Mouse (Mus musculus): ENCODE results near the gene Dedd. TPM values are rescaled to one million over a fixed set of nuclear protein-coding genes. Genes with fewer than 3 reads are reported as not detected.

The Dedd gene
- polyA plus RNA-seq, 1 experiment from 2014 or later: 48.4 TPM

DNA sequence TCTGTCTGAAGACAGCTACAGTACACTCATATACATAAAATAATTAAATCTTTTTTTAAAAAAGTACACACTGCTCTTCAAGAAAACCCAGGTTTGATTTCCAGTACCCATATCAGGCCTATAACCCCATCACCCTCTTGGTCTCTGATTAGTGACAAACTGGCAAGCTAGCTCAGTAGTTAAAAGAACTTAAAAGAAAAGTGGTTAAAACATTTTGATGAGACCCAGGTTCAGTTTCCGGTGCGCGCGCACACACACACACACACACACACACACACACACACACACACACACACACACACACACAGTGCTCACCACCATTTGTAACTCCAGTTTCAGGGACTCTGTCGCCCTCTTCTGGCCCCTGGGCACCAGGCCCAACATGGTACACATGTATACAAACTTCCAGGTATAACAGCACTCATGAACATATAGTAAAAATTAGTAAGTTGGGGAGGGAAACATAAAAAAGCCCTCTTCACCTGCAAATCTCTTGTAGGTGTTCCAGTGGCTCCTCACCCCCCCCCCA is 26.9 kb downstream of the Dedd start:
- Histone ChIP-seq H3K27me3 (ENCODE audit: insufficient read depth, poor library complexity, severe bottlenecking) (no peaks in the 10 kb centered on the region), H3K27ac (no peak overlapping the region), H3K9me3 (peaks cover 7% of the 10 kb centered on the region), H3K4me1 (replicated peaks) (peaks cover 12% of the 10 kb centered on the region), H3K36me3 (peaks cover 42% of the 10 kb centered on the region), H3K4me3 (no peak overlapping the region)
- 79% methylated on average over 5 of the region's 5 CpGs for WGBS
- DNase-seq (ENCODE audit: low spot score): no peak

DNA sequence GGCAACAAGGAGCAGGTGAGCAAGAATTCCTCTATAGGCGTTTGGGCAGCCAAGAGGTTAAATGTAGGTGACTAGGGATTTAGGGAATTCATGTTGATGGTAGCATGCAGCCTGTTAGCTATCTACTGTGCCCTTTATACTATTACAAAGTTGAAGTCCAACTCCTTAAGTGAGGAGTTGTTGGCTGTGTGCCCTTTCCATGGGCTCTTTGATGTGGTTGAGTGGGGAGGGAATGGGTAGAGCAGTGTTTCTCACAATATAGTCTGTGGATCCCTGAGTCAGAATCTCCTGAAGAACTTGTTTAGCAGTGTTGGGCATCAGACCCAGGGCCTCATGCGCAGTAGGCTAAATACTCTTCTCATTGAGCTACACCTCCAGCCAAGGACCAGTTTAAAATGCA is 27.9 kb downstream of the Dedd start:
- Histone ChIP-seq H3K27me3 (ENCODE audit: insufficient read depth, poor library complexity, severe bottlenecking) (no peaks in the 10 kb centered on the region), H3K36me3 (peaks cover 42% of the 10 kb centered on the region), H3K4me3 (no peak overlapping the region), H3K4me1 (replicated peaks) (peaks cover 18% of the 10 kb centered on the region), H3K27ac (no peak overlapping the region), H3K9me3 (peaks cover 7% of the 10 kb centered on the region)
- no peak for DNase-seq (ENCODE audit: low spot score)
- WGBS: 86% methylated on average over 2 of the region's 2 CpGs

DNA sequence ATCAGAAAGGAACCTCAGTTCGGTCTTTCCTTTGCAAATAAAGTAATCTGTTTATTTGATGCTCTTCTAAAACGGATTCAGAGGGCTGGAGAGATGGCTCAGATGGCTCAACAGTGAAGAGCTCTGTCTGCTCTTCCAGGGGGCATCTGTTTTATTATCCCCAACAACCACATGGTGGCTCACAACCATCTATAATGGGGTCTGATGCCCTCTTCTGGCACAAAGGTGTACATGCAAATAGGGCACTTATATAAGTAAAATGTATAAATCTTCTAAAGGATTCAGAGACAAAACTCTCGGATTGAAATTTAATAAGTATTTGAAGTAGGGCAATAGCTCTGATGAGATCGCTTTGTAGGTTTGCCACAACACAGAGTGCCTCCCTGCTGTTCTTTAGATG is 29.5 kb downstream of the Dedd start:
- Histone ChIP-seq H3K27me3 (ENCODE audit: insufficient read depth, poor library complexity, severe bottlenecking) (no peaks in the 10 kb centered on the region), H3K4me1 (replicated peaks) (peaks cover 18% of the 10 kb centered on the region), H3K4me3 (no peak overlapping the region), H3K9me3 (peaks cover 7% of the 10 kb centered on the region), H3K27ac (no peak overlapping the region), H3K36me3 (peaks cover 42% of the 10 kb centered on the region)
- 81% methylated on average over 4 of the region's 4 CpGs for WGBS
- no peak for DNase-seq (ENCODE audit: low spot score)

DNA sequence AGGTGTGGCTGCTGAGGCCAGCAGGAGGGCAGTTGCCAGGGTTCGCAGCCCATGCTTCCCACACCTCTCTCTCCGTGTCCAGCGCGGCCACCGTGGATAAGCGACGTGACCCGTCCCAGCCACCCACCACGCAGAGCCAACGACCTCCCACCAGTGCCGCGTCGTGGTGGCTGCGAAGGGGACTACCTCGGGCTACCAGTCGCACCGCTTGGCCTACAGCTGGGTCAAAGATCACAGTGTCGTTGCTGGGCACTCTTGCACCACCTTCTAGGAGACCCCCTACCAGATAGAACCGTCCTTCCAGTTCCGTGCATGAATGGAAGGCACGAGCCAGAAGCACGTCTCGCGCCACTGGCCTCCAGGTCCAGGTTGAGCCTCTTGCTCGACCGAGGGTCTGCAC is 31.3 kb downstream of the Dedd start:
- H3K4me3 ChIP-seq: peak overlapping the region; percentile 62
- H3K36me3 ChIP-seq: peaks cover 38% of the 10 kb centered on the region
- 4% methylated on average over 26 of the region's 26 CpGs for WGBS
- peak overlapping the region; percentile 86 for H3K27ac ChIP-seq
- H3K9me3 ChIP-seq: peaks cover 7% of the 10 kb centered on the region
- DNase-seq (ENCODE audit: low spot score): no peak
- no peaks in the 10 kb centered on the region for H3K27me3 ChIP-seq (ENCODE audit: insufficient read depth, poor library complexity, severe bottlenecking)
- peaks cover 18% of the 10 kb centered on the region for H3K4me1 ChIP-seq (replicated peaks)

DNA sequence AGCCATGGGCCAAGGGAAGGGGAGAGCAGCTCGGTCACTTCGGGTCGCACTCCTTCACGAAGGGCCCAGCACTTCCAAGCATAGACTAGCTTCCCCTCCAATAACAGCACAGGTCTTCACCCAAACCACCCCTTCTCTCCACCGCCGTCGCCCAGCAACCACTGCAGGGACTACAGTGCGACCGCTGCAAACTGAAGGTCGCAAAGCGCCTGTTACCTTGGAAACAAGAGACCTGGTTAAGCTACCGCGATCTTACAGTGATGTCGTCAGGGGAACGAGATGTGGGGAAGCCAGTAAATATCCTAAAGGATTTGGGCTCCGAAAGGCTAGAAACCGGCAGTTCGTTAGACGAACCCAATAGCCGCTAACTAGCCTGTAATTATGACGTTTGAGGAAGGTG is 31.7 kb downstream of the Dedd start, which contains the start of gene Klhdc9:
TSS of gene Klhdc9 (minus strand) at position 143 of the 400 bp plus-strand sequence.
- peak within 1 kb of the TSS; percentile 62 for H3K4me3 ChIP-seq
- WGBS: under 1% methylated on average over 21 of the region's 21 CpGs
- peaks cover 18% of the 10 kb centered on the region for H3K4me1 ChIP-seq (replicated peaks)
- peaks cover 38% of the 10 kb centered on the region for H3K36me3 ChIP-seq
- peaks cover 7% of the 10 kb centered on the region for H3K9me3 ChIP-seq
- peak within 1 kb of the TSS; percentile 86 for H3K27ac ChIP-seq
- no peaks in the 10 kb centered on the region for H3K27me3 ChIP-seq (ENCODE audit: insufficient read depth, poor library complexity, severe bottlenecking)
- peak; percentile 95 for DNase-seq (ENCODE audit: low spot score)

DNA sequence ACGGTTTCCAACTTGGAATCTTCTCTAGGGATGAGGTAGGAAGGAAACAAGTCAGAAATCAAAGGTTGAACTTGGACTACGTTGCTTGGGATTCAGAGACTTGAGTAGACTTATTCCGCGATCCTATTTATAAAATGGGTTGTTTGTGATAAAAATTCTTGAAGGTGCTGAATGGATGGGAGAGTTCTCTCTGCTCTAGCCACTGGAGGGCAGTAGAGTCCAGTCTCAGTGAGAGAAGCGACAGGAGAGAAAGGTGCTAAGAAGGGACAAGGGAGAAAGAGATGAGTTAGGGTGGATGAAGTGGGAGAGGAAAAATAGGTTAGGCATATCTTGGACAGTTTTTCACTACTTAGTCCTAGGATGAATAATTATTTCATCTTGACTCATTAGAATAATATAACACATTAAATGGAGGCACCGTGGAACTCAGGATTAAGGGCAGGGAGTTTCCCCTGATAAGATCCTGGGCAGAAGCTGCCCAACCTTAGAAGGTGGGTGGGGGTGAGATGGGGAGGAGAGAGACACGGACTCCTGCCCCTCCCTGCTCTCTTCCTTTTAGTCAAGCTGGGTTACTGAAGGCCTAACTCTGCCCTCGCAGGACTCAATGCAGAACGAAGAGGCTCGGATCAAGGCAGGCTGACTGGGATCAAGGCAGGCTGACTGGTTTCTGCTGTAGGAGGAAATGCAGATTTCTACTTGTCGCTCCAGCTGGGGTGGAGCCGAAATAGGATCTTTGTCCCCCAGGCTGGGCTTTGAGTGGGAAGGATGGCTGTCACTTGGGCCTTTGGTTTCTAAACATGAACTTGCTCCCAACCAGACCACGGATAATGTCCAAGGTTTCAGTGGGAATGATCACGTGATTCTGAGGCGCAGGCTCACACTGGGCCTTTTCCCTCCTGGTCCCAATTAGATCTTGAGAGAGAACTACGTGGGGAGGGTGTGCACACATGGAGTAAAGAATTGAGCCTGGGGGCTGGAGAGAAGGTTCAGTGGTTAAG is 32.5 kb downstream of the Dedd start:
- WGBS: 33% methylated on average over 16 of the region's 16 CpGs
- DNase-seq (ENCODE audit: low spot score): peak; percentile 64
- Histone ChIP-seq H3K4me1 (replicated peaks) (peaks cover 18% of the 10 kb centered on the region), H3K4me3 (peak overlapping the region; percentile 62), H3K9me3 (peaks cover 7% of the 10 kb centered on the region), H3K27ac (peak overlapping the region; percentile 86), H3K27me3 (ENCODE audit: insufficient read depth, poor library complexity, severe bottlenecking) (no peaks in the 10 kb centered on the region), H3K36me3 (peaks cover 32% of the 10 kb centered on the region)

DNA sequence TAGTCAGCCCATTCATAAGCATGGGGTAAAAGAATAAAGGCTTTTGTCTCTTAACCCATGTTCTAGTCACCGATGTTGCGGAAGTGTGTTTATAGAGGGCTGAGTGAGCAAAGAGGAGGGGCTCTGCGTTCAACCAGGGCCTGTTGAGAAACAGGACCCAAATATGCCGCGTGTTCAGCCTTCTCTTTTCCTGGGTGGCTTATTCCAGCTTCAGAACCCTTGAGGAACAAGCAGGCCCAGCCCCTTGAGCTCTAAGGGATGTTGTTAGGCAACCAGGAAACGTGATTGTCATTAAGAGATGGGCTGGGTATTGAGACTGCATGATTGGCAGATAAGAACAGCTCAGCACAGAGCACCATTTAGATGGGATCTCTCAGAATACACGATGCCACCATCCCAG is 37.0 kb downstream of the Dedd start:
- Histone ChIP-seq H3K36me3 (no peaks in the 10 kb centered on the region), H3K27ac (no peak overlapping the region), H3K27me3 (ENCODE audit: insufficient read depth, poor library complexity, severe bottlenecking) (no peaks in the 10 kb centered on the region; the same call in 1 of the 2 replicates), H3K4me1 (replicated peaks) (peaks cover 10% of the 10 kb centered on the region), H3K4me3 (no peak overlapping the region), H3K9me3 (no peaks in the 10 kb centered on the region)
- no peak for DNase-seq (ENCODE audit: low spot score)
- 72% methylated on average over 7 of the region's 7 CpGs for WGBS

DNA sequence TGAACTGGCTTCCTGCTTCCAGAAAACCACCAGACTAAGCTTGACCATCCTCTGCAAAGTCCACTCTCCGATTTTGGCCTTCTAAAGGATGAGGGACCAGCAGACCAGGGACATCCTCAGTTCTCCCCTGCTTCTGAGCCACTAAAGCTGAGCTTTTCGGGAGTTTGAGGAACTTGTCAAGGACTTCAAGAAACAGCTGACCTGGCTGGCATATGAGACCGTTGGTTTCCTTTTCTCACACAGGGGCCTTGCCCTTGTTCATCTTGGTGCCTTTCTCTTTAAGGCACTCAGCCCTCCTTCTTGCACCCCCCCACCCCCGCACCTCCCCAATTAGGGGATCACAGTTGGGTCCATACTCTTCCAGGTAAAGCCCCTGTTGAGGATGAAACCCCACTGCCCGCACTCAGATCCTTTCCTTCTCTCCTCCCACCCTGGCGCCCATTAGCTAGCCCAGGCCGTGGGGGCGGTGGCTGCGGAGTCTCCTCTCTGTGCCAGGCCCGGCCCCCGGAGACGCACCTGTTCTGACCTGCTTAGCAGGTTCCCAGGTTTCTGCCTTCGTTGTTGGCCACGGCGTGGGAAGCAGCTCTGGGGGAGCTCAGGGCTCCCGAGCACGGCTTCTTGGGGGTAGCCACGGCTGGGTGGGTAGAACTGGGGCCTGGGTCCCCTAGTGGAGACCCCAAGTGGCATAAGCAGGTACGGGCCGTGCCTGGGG is 41.1 kb downstream of the Dedd start, which contains the start of gene Nectin4:
TSS of gene Nectin4 (plus strand) at position 255 of the 712 bp plus-strand sequence.
- 36% methylated on average over 20 of the region's 20 CpGs for WGBS

DNA sequence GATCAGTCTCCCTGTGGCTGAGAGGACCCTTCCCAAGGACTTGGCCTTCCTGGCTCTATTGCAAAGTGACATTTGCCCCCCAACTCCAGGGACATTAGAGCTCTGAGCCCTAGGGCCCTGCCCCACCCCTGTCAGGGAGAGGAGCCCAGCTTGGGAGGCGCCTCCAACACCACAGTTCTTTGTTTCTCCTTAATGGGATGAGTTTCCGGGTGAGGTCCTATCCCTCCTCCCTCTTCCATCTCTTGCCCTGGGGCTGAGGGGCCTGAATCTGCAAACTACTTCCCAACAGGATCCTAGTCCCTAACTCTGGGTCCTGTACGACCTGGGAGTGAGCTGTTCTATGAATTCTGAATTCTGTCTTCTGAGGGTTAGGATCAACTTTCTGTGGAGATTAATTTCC is 43.9 kb downstream of the Dedd start:
- Histone ChIP-seq H3K4me1 (replicated peaks) (peaks cover 36% of the 10 kb centered on the region), H3K4me3 (no peak overlapping the region), H3K27ac (no peak overlapping the region), H3K27me3 (ENCODE audit: insufficient read depth, poor library complexity, severe bottlenecking) (peaks cover 22% of the 10 kb centered on the region), H3K36me3 (no peaks in the 10 kb centered on the region), H3K9me3 (no peaks in the 10 kb centered on the region)
- no peak for DNase-seq (ENCODE audit: low spot score)
- WGBS: 53% methylated on average over 3 of the region's 3 CpGs

More for the DNA sequence above, 41.1 kb downstream of the Dedd start, which contains the start of gene Nectin4:
- Histone ChIP-seq H3K9me3 (no peaks in the 10 kb centered on the region), H3K4me3 (peak within 1 kb of the TSS; percentile 3; the same call in 1 of the 2 replicates), H3K27ac (no peak within 1 kb of the TSS), H3K27me3 (ENCODE audit: insufficient read depth, poor library complexity, severe bottlenecking) (peaks cover 18% of the 10 kb centered on the region), H3K36me3 (no peaks in the 10 kb centered on the region), H3K4me1 (replicated peaks) (peaks cover 30% of the 10 kb centered on the region)
- DNase-seq (ENCODE audit: low spot score): no peak

DNA sequence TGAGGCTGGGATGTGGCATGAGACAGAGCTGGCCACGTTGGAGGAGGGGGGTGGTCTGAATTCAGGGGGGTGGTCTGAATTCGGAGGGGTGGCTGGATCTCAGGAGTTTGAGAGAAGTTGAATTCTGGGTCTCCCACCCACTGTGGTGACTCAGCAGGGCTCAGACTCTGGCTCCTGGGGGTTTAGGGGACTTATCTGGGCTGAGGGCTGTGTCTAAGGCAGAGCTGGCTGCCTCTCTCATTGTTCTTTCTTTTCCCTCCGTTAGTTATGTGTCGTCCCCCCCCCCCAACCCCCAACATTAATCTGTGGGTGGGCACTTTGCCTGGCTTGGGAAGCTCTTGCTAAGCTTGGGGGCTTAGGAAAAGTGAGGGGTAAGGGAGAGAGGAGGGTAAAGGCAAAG is 45.0 kb downstream of the Dedd start:
- Histone ChIP-seq H3K4me1 (replicated peaks) (peaks cover 36% of the 10 kb centered on the region), H3K9me3 (no peaks in the 10 kb centered on the region), H3K4me3 (no peak overlapping the region), H3K27ac (peak overlapping the region; percentile 62), H3K27me3 (ENCODE audit: insufficient read depth, poor library complexity, severe bottlenecking) (peaks cover 29% of the 10 kb centered on the region), H3K36me3 (no peaks in the 10 kb centered on the region)
- DNase-seq (ENCODE audit: low spot score): no peak
- 6% methylated on average over 4 of the region's 4 CpGs for WGBS

DNA sequence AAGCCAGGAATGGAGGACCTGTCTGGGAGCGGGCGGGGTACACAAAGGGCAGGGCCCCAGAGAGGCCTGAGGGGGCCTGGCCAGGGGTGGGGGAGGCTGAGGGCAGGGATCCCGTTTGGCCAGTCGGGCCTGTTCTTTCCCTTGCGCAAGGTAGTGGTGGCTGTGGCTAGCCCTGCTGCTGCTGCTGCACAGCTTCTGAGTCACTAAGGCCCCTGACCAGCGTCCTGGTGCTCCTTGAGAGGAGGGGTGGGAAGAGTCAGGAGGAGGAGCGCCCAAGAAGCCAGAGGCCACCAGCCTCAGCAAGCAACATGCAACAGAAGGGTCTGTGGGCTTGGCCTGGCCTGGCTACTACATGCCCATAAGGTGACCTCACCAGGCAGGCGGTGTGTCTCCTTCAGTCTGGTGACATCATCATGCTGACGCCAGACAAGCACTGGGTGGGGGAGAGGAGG is 46.7 kb downstream of the Dedd start:
- H3K4me3 ChIP-seq: no peak overlapping the region
- no peak for DNase-seq (ENCODE audit: low spot score)
- H3K9me3 ChIP-seq: no peaks in the 10 kb centered on the region
- peaks cover 47% of the 10 kb centered on the region for H3K4me1 ChIP-seq (replicated peaks)
- peaks cover 45% of the 10 kb centered on the region for H3K27me3 ChIP-seq (ENCODE audit: insufficient read depth, poor library complexity, severe bottlenecking)
- no peaks in the 10 kb centered on the region for H3K36me3 ChIP-seq
- 44% methylated on average over 9 of the region's 9 CpGs for WGBS
- peak overlapping the region; percentile 31 for H3K27ac ChIP-seq

DNA sequence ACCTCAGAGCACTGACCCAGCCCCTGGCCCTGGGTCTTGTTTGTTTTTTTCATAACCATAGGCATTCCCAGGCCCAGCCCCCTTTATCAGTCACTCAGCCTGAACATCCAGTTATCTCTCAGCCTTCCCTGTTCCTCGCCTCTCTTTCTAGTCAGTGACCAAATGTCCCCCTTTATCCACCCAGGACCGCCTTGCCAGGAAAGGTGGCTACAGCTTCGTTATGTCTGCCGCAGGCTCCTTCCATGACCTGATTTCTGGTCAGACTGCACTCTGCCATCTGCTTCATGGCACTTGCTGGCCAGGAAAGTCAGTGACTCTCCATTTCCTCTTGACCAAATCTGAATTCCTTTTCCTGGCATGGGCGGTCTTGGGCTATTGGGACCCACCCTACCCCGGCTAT is 49.4 kb downstream of the Dedd start:
- Histone ChIP-seq H3K4me1 (replicated peaks) (peaks cover 37% of the 10 kb centered on the region), H3K4me3 (no peak overlapping the region), H3K36me3 (no peaks in the 10 kb centered on the region), H3K27ac (no peak overlapping the region), H3K9me3 (no peaks in the 10 kb centered on the region), H3K27me3 (ENCODE audit: insufficient read depth, poor library complexity, severe bottlenecking) (peaks cover 44% of the 10 kb centered on the region)
- 88% methylated on average over 6 of the region's 6 CpGs for WGBS
- DNase-seq (ENCODE audit: low spot score): no peak

All from hindbrain, embryonic 10.5 days (tissue).